Mouse (Mus musculus) liver, embryonic 14.5 days (tissue): ENCODE measurements around the gene Tmem143. TPM values are rescaled to one million over a fixed set of nuclear protein-coding genes. Genes with fewer than 3 reads are reported as not detected.

Source experiments
- ATAC-seq: fragments of 200-750 bp; cut with Nextera tagmentation; 2 replicates; pipeline ENCODE4 v1.8.0; 2017; ENCODE audit warnings: moderate number of reproducible peaks, mild to moderate bottlenecking, moderate library complexity; ENCODE audit not compliant: insufficient read depth
- DNase-seq, 3 experiments: peaks; one replicate each; pipeline ENCODE4 v3.0.0-alpha.2; 2012 to 2013; ENCODE audit warnings: low read depth in 3 of 3, low spot score in 3 of 3
- H3K27ac ChIP-seq: fragments of 300-500 bp; sonication (generic); 2 replicates; pipeline ENCODE4 v1.5.1; 2014; ENCODE audit warnings: moderate library complexity, mild to moderate bottlenecking, control low read depth, inconsistent platforms
- H3K27me3 ChIP-seq: fragments of 300-500 bp; sonication (generic); 2 replicates; pipeline ENCODE4 v1.6.1; 2014; ENCODE audit warnings: mild to moderate bottlenecking, low read length, moderate library complexity; ENCODE audit not compliant: control insufficient read depth, insufficient read depth
- H3K36me3 ChIP-seq: fragments of 300-500 bp; sonication (generic); replicated peaks from 2 replicates; pipeline ENCODE4 v1.6.1; 2014; ENCODE audit warnings: low read depth; ENCODE audit not compliant: control insufficient read depth, insufficient read depth
- H3K4me1 ChIP-seq, 2 experiments: fragments of 200-500 bp in 1 of 2; fragments of 300-500 bp in 1 of 2; sonication (generic) in 1 of 2; replicated peaks; 2 replicates each; pipeline ENCODE4 v1.6.1; 2012 to 2014; ENCODE audit warnings: antibody characterized with exemption in 1 of 2, inconsistent platforms in 1 of 2, low read length in 1 of 2; ENCODE audit not compliant: control insufficient read depth in 2 of 2, insufficient read depth in 2 of 2
- H3K4me2 ChIP-seq: fragments of 300-500 bp; sonication (generic); 2 replicates; pipeline ENCODE4 v1.6.1; 2014; ENCODE audit warnings: low read depth, mild to moderate bottlenecking, control low read depth, moderate library complexity
- H3K4me3 ChIP-seq, 2 experiments: fragments of 200-500 bp in 1 of 2; fragments of 300-500 bp in 1 of 2; sonication (generic) in 1 of 2; 2 replicates each; pipeline ENCODE4 v1.5.1; 2012 to 2014; ENCODE audit warnings: low read depth in 2 of 2, low read length in 2 of 2, mild to moderate bottlenecking in 2 of 2, control low read depth in 1 of 2, inconsistent platforms in 1 of 2, moderate library complexity in 1 of 2; ENCODE audit not compliant: insufficient read depth in 1 of 2
- H3K9ac ChIP-seq: fragments of 300-500 bp; sonication (generic); replicated peaks from 2 replicates; pipeline ENCODE4 v1.6.1; 2014; ENCODE audit warnings: mild to moderate bottlenecking, control low read depth, moderate library complexity
- H3K9me3 ChIP-seq: fragments of 300-500 bp; sonication (generic); 2 replicates; pipeline ENCODE4 v1.6.1; 2016; ENCODE audit warnings: low read length, mixed read lengths; ENCODE audit not compliant: control insufficient read depth
- CTCF ChIP-seq: IDR thresholded peaks from 2 replicates; pipeline ENCODE4 v1.5.1; 2016; ENCODE audit warnings: antibody characterized with exemption, low read depth, control low read depth
- EP300 ChIP-seq: IDR thresholded peaks from 2 replicates; pipeline ENCODE4 v1.6.1; 2016; ENCODE audit warnings: antibody characterized with exemption, low read depth
- whole genome bisulfite sequencing: fragments of 180-500 bp; shearing (Covaris S2); extraction: QIAGEN DNeasy Blood & Tissue Kit; methylation state at CpG from one replicate; pipeline ENCODE4 v1.1.7; 2014; ENCODE audit not compliant: insufficient replicate concordance; 5-methylcytosine and 5-hydroxymethylcytosine counted together
- polyA plus RNA-seq, 2 experiments: library from polyadenylated mRNA; depleted of rRNA in 1 of 2; stranded (reverse) in 1 of 2; unstranded in 1 of 2; fragments of >200 nt; fragmentation: Nextera tagmentation in 1 of 2; extraction: Ambion mirVana in 1 of 2; gene quantifications; 2 replicates each; pipeline versions ENCODE4 v1.2.1 to v1.2.3; 2012 to 2014

The Tmem143 gene
- polyA plus RNA-seq, 2 experiments = 2.4 to 8.6 TPM

DNA sequence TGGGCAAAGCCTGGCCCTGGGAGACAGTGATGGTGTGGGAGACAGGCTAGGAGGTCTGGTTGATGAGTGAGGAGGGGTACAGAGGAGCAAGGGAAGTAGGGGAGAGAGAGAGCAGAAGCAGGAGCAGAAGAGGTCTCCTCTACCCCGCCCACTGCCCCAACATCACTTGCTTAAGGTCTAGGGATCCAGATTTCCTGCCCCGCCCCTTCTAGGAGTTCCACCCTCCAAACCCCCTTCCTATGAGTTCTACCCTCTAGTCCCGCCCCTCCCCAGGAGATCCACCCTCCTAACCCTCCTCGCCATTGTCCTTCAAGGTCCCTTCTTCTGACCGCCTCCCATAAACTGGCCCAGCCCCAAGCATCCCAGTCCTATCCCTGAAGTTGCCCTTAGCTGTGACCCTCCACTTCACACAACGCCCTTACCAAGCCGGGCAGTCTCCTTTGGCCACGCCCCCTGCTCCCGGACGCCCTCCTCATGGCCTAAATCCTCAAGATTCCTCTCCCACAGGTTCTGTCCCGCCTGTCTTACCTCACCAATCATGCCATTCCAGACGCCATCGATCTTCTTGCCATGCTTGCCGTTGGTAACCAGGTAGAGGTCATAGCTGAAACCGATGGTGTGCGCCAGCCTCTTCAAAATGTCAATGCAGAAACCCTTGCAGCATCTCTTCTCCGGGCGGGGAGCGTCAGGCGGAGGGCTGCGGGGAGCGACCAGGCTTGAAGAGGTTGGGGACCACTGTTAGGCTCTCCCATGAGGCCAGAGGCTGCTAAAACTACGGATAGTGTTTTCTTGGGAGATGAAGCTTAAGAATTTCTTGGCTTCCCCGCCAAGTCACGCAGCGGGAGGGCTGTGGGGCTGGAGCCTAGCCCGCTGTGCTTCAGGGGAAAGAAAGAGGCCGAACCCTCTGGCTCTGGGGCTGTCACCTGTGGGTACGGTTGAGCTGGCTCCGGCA, 39.5 kb upstream of the Tmem143 start:
- Histone ChIP-seq H3K36me3 (no peaks in the 10 kb centered on the region), H3K4me3 (peak overlapping the region in 1 of 2 experiments; percentile 12; a peak in 1 of 4 replicates), H3K9ac (no peak overlapping the region), H3K4me1 (no peaks in the 10 kb centered on the region), H3K4me2 (peak overlapping the region; percentile 18), H3K27ac (no peak overlapping the region), H3K27me3 (peaks cover 18% of the 10 kb centered on the region), H3K9me3 (no peaks in the 10 kb centered on the region)
- DNase-seq (no peak), ATAC-seq (no peak)
- TF ChIP-seq EP300 = no peak
- 2% methylated on average over 30 of the region's 30 CpGs for WGBS

DNA sequence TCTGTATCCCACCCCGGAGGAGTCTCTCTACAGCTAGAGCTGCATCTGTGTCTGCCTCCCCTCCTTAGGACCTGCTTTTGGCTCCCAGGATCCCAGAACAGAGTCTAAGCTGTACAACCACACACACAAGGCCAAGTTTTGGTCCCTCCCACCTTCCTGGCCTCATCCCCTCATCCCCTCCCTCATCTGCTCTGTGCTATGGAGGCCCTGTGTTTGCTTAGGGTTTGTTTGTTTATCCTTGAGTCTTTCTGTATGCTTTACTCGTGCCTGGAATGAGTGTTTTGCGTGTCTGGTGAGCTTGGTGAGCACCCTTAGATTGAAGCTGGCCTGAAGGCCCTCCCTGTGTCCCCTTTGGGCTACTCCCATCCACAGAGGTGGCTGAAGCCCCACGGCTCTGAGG, 37.7 kb upstream of the Tmem143 start:
- 35% methylated on average over 4 of the region's 4 CpGs for WGBS
- TF ChIP-seq EP300 = no peak
- TF ChIP-seq CTCF = no peak
- Histone ChIP-seq H3K9me3 (no peaks in the 10 kb centered on the region), H3K4me1 (no peaks in the 10 kb centered on the region), H3K27ac (no peak overlapping the region), H3K27me3 (peaks cover 18% of the 10 kb centered on the region), H3K4me3 (no peak overlapping the region), H3K4me2 (no peak overlapping the region), H3K36me3 (no peaks in the 10 kb centered on the region), H3K9ac (no peak overlapping the region)
- no peak for ATAC-seq
- DNase-seq = no peak

DNA sequence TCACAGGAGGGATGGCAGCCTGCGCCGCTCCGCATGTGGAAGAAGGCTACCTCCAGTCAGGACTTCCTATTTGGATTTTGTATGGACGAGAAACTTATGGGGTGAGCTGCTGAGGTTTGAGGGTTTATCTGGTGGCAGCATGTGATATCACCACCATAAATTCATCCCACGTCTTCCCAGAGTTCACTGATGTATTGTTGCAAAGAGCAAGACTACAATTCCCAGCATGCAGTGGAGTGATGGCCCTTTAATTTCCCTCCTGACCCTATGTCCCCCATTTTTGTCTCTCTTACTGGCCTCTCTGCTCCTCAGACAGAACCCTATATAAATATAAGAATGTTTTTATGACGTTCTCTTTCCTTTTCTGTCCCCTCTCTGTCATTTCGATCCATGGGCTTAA, 33.9 kb upstream of the Tmem143 start:
- Histone ChIP-seq H3K9ac (no peak overlapping the region), H3K36me3 (no peaks in the 10 kb centered on the region), H3K4me2 (no peak overlapping the region), H3K9me3 (no peaks in the 10 kb centered on the region), H3K4me1 (peaks cover 0 to 3% of the 10 kb centered on the region in 2 experiments; a peak in 2 of 4 replicates), H3K27ac (no peak overlapping the region), H3K27me3 (peaks cover 24% of the 10 kb centered on the region), H3K4me3 (no peak overlapping the region)
- 64% methylated on average over 7 of the region's 7 CpGs for WGBS
- TF ChIP-seq CTCF (no peak), EP300 (no peak)
- DNase-seq = no peak
- no peak for ATAC-seq

DNA sequence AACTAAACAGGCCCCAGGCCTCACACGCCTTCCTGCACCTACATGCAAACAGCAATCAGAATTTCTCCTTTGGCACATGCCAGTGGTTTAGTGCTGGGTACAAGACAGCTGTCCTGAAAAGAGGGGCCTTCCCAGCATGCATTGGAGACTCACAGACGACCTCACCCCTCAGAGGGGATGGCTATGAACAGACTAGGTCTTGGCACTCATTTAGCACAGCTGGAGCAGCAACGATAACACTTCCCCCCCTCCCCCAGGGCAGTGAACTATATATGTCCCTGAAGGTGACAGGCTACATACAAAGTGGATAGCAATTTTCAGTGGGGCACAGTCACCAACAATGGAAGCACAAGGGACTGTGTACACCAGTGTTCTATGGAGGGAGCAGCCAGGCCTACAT, 32.3 kb upstream of the Tmem143 start:
- H3K4me3 ChIP-seq = no peak overlapping the region
- DNase-seq = no peak
- TF ChIP-seq CTCF (no peak), EP300 (no peak)
- WGBS = 45% methylated on average over 3 of the region's 3 CpGs
- no peaks in the 10 kb centered on the region for H3K9me3 ChIP-seq
- peaks cover 34% of the 10 kb centered on the region for H3K27me3 ChIP-seq
- H3K4me1 ChIP-seq = peaks cover 0 to 3% of the 10 kb centered on the region in 2 experiments; a peak in 2 of 4 replicates
- H3K9ac ChIP-seq = no peak overlapping the region
- ATAC-seq = no peak
- H3K36me3 ChIP-seq = no peaks in the 10 kb centered on the region
- H3K4me2 ChIP-seq = no peak overlapping the region
- H3K27ac ChIP-seq = no peak overlapping the region
